Mouse (Mus musculus): ENCODE data around the gene Zfp106. TPM values are rescaled to one million over a fixed set of nuclear protein-coding genes. Genes with fewer than 3 reads are reported as not detected.

The Zfp106 gene
- 56.8 TPM for polyA plus RNA-seq (2017; shearing (Covaris generic))

GRCm38 (mm10) chr2:120563235-120563990 is at the start of gene Zfp106:
TSS of gene Zfp106 (minus strand) at chr2:120563843.

GRCm38 (mm10) chr2:120608830-120609723 is 45.4 kb upstream of the Zfp106 start, which contains the start of the genes Haus2 and Lrrc57:
TSS of gene Haus2 (plus strand) at chr2:120609383.
TSS of gene Lrrc57 (minus strand) at chr2:120609520.

GRCm38 (mm10) chr2:120566886-120567797 is 3.5 kb upstream of the Zfp106 start, which contains the start of gene Snap23:
TSS of gene Snap23 (plus strand) at chr2:120567671.

Other genes starting within 250 kb of the Zfp106 start
- gene Pla2g4f, start 249.7 kb downstream of the Zfp106 start, polyA plus RNA-seq (2017; shearing (Covaris generic)): 0.33 TPM
- 39.3 TPM for gene Vps39, start 210.7 kb downstream of the Zfp106 start, polyA plus RNA-seq (2017; shearing (Covaris generic))
- 17.2 TPM for gene Ganc, start 159.9 kb downstream of the Zfp106 start, polyA plus RNA-seq (2017; shearing (Covaris generic))
- 22.1 TPM for gene Tmem87a, start 159.7 kb downstream of the Zfp106 start, polyA plus RNA-seq (2017; shearing (Covaris generic))
- 0.66 TPM for gene Capn3, start 107.8 kb downstream of the Zfp106 start, polyA plus RNA-seq (2017; shearing (Covaris generic))
- 29.4 TPM for gene Snap23, start 3.8 kb upstream of the Zfp106 start, polyA plus RNA-seq (2017; shearing (Covaris generic))
- gene Haus2, start 45.5 kb upstream of the Zfp106 start, polyA plus RNA-seq (2017; shearing (Covaris generic)): 21.6 TPM
- 16.2 TPM for gene Lrrc57, start 45.7 kb upstream of the Zfp106 start, polyA plus RNA-seq (2017; shearing (Covaris generic))
- 0.90 TPM for gene Stard9, start 65.3 kb upstream of the Zfp106 start, polyA plus RNA-seq (2017; shearing (Covaris generic))

Measured in effector memory CD4-positive, alpha-beta T cell, adult 7 months (primary cell).